Mouse (Mus musculus) left cerebral cortex, adult 2 months (tissue): ENCODE measurements around the gene Qrfp. TPM values are rescaled to one million over a fixed set of nuclear protein-coding genes. Genes with fewer than 3 reads are reported as not detected.

Experiments used
- DNase-seq, 2 experiments: peaks; one replicate each; pipeline ENCODE4 v3.0.0; 2021 to 2022; ENCODE audit warnings: low spot score in 2 of 2, mixed read lengths in 1 of 2; ENCODE audit errors: extremely low spot score in 1 of 2
- H3K27ac ChIP-seq: fragments of 200-600 bp; 2 replicates; pipeline ENCODE4 v1.8.1; 2022
- H3K4me3 ChIP-seq: fragments of 200-600 bp; 2 replicates; pipeline ENCODE4 v1.8.1; 2022
- CTCF ChIP-seq: fragments of 200-600 bp; IDR thresholded peaks from 2 replicates; pipeline ENCODE4 v1.8.1; 2022; ENCODE audit warnings: antibody characterized with exemption, mild to moderate bottlenecking, moderate library complexity
- intact Hi-C: fragments of 180-260 bp; cut with DNase I; formaldehyde crosslinking; loops from one replicate; pipeline ENCODE4 v1.15.1; 2025
- total RNA-seq, 2 experiments: library from RNA; stranded (reverse); gene quantifications; 2 replicates each; pipeline ENCODE4 v1.2.3; 2021

The Qrfp gene
- total RNA-seq, 2 experiments from 2014 or later: not detected

DNA sequence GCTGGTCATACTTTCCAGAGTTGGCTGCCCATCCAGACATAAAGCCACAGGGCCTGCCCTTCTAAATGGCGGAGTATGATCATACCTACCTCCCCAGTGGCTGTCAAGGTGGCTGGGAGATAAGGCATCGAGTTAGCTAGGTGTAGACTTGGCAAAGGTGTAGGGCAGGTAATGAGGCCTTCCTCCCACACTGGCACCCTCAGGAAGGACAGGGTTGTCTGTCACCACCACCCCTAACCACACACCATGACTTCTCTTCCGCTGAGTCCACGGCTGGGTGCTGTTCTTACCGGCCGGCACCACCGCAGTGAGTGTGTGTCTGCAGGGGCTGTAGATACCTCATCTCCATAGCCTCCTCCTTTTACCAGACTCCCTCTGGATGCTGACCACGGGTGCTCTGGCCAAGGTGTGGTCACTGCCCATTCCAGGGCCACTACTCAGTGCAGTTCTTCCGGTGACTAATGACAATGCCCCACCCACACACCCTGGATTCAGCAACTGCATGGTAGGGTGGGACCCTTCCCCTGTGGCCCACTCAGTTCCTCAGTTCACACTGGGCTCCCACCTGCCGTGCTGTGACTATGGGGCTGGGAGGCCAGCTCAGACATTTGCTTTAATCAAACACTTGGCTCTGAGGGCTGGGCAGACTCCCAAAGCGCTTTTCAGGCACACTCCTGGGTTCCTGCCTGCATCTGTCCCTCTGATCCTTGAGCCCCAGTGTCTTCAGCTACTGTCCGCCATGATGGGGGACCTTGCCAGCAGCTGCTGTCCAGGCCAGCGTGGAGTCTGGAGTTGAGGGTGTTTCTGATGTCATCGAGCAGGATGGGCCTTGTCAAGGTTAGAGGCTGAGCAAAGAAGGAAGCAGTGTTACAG, 942 bp upstream of the Qrfp start:
- no peak for TF ChIP-seq CTCF
- Histone ChIP-seq H3K4me3 (no peak overlapping the region), H3K27ac (no peak overlapping the region)
- intact Hi-C loops: no loop called here
- no peak for DNase-seq

DNA sequence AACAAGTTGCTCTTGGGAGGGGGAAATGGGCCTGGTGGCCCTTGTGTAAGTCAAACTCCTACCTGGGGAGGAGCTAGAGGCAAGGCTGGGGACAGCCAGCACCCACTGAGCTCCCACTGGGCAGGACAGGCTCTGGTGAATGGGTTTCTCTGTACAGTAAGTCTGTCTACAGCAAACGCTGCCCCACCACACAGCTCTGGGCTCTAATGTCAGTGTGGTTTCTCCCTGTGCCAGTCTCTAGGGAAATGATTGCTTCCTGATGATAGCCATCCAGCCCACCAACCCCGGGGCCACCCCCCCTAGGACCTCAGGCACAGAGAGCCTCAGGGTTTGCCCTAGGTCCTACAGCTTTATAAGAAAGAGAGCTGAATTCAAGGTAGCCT, 1.0 kb downstream of the Qrfp start:
- no peak overlapping the region for H3K27ac ChIP-seq
- no peak overlapping the region for H3K4me3 ChIP-seq
- no peak for TF ChIP-seq CTCF

DNA sequence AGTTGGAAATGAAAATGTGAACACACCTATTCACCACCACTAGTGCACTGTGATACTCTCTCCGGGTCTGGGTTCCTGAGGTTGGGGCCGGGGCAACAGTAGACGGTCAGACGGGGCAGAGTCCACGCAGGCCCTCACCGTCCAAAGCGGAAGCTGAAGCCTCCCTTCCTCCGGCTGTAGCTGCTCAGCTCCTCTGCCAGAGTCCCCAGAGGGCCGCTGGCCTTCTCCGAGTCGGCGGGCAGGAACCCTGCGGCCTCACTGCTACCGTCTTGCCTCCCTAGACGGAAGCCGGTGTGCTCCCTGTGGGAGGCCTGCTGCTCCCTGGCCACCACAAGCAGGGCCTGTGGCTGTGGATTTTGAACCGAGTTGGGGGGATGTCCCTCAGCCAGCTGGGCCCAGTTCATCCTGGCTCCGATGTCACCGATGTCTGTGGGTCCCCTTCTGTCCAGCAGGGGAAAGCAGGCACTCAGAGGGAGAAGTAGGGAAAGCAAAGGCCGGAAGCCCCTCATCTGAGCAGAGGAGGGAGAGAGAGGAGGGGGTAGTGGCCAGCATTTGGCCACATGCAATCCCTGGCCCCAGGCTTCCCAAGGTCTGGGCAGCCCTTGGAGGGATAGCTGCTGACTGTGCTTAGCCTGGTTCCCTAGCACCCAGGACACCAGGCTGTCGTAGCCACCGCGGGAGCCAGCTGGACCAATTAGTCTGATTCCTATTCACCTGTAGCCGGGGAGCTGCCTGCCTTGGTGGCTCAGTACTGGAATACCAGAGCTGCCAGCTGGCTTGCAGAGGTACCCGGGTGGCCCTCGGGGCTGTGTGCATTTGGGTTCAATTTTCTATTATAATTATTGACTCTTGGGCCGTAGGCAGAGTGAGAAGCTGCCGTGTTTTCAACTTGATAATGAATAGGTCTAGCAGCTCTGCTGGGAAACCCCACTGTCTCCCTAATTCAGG, 1.7 kb downstream of the Qrfp start:
- intact Hi-C loops: no loop called here
- no peak for TF ChIP-seq CTCF
- no peak overlapping the region for H3K27ac ChIP-seq

More for the DNA sequence above, 1.0 kb downstream of the Qrfp start:
- intact Hi-C loops: no loop called here
- no peak for DNase-seq

DNA sequence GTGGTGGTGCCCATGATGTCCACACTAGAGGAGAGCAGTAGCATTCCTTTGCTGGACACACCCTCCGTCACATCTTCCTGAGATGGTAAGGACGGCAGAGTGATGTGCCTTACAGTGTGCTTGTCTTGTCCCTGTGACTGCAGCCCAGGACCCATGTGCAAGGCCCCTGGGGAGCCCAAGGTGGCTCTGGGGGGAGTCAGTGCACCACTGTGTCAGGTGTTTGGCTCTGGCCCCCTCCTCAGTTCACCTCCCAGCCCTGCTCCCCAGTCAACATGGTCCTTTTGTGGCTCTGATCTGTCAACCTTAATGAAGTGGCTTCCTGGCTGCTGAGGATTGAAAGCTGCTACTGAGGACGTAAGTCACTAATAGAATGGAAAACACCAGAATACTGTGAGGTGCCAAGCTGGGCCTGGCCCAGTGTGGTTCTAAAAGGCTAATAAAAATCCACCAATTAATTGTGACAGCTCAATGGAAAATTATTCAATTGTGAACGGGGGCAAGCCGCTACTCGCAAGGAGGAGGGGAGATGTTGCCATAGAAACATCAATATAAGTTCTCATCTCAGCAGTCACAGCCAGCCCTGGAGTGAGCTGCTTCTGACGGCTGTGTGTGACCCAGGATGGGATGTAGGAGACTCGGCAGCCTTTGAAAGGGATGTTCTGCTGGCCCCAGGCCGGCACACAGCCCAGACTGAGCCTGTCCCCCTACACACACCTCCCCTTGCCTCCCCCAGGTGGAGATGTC, 3.6 kb downstream of the Qrfp start:
- DNase-seq: no peak
- TF ChIP-seq CTCF: no peak
- Histone ChIP-seq H3K4me3 (no peak overlapping the region), H3K27ac (no peak overlapping the region)
- intact Hi-C loops: no loop called here

More for the DNA sequence above, 1.7 kb downstream of the Qrfp start:
- DNase-seq: no peak
- no peak overlapping the region for H3K4me3 ChIP-seq

DNA sequence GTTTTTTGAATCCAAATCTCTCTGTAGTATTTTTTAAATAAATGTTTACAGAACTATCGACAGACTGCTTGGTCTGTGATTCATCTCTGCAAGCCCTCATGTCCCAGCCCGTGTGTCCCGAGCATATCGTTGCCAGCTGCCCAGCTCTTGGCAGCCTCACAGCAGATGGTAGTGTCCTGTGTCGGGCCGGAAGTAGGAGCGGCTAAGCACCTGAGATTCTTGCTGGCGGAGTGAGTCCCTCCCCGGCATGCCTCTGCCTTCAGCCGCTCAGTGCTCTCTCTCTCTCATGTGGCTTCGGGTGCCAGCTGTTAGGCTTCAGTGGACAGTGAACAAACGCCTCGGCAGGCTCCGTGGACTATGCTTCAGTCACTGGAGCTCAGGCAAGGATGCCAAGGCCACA, 6.9 kb downstream of the Qrfp start:
- no peak for TF ChIP-seq CTCF
- DNase-seq: no peak
- no peak overlapping the region for H3K27ac ChIP-seq
- H3K4me3 ChIP-seq: no peak overlapping the region
- intact Hi-C loops: no loop called here

DNA sequence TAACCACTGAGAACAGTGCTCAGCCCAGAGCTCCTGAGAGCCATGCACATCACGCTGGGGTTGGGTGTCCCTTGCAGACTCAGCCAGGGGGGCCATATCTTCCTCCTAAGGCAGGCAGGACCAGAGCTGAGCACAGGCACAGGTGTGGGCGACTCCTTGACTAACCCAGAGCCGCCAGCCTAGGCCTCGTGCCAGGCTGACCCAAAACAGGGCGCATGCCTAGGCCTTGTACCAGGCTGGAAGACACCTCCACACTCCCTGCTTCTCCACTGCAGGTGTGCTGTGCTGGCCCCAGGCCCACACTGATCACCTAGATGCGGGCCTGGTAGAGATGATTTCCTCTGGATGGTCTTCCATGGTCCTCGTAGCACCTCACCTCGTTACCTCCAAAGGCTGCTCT, 7.6 kb downstream of the Qrfp start:
- Histone ChIP-seq H3K4me3 (no peak overlapping the region), H3K27ac (no peak overlapping the region)
- DNase-seq: no peak
- TF ChIP-seq CTCF: no peak
- intact Hi-C loops: no loop called here

DNA sequence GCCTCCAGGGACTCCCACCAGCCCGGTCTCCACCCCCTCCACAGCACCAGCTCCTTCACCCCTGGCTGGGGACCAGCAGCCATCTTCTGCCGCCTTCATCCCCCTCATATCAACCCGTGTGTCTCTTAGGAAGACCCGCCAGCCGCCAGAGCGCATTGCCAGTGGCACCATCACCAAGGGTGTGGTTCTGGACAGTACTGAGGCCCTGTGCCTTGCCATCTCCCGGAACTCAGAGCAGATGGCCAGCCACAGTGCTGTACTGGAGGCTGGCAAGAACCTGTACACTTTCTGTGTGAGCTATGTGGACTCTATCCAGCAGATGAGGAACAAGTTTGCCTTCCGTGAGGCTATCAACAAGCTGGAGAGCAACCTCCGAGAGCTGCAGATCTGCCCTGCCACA, 9.0 kb downstream of the Qrfp start:
- TF ChIP-seq CTCF: no peak
- intact Hi-C loops: no loop called here
- Histone ChIP-seq H3K4me3 (no peak overlapping the region), H3K27ac (no peak overlapping the region)
- no peak for DNase-seq

DNA sequence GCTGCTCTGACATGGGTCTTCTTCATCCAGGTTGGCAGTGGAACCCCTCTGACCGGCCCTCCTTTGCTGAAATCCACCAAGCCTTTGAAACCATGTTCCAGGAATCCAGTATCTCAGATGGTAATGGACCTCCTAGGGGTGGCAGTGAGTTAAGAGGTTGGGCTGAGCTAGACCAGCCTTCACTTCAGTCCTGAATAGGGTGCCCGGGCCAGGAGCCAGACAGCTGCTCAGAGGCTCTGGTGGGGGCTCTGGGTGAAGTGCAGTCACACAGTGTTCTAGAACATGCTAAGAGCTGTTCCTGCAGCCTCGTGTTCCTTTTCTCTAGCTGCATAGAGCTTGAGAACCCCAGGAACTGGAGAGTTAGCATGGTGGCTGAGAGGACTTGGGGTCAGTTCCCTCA, 13.4 kb downstream of the Qrfp start:
- no peak overlapping the region for H3K4me3 ChIP-seq
- DNase-seq: no peak
- intact Hi-C loops: no loop called here
- TF ChIP-seq CTCF: no peak
- H3K27ac ChIP-seq: no peak overlapping the region

DNA sequence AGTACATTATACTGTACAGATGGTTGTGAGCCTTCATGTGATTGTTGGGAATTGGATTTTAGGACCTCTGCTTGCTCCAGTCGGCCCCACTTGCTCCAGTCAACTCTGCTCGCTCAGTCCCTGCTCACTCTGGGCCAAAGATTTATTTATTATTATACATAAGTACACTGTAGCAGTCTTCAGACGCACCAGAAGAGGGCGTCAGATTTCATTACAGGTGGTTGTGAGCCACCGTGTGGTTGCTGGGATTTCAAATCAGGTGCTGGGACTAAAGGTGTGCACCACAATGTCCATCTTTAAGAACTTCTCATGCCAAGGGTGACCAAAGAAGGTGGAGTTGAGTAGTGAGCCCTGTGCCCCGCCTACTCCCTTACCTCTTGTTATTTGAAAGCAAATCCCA, 17.8 kb downstream of the Qrfp start:
- no peak overlapping the region for H3K4me3 ChIP-seq
- no peak overlapping the region for H3K27ac ChIP-seq
- TF ChIP-seq CTCF: peak; percentile 35
- intact Hi-C loops: no loop called here
- no peak for DNase-seq

DNA sequence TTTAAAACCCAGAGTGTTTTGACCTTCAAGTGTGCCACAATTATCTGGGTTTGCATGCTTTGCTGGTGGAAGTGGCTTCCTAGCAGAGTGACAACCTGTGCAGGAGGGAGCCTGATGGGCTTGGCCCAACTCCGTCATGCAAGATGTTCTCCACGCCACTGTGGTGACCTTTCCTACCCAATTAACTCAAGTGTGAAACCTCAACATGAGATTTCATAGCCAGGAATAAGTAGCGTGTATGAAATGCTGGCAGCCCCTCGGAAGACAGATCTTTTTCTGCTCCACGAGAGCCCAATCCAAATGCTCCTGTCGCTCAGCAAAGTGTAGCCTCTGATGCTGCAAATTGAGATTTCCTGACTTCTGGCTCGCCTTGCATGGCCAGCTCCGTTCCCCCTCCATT, 19.1 kb downstream of the Qrfp start:
- intact Hi-C loops: no loop called here
- no peak for TF ChIP-seq CTCF
- H3K27ac ChIP-seq: no peak overlapping the region
- no peak for DNase-seq
- no peak overlapping the region for H3K4me3 ChIP-seq

DNA sequence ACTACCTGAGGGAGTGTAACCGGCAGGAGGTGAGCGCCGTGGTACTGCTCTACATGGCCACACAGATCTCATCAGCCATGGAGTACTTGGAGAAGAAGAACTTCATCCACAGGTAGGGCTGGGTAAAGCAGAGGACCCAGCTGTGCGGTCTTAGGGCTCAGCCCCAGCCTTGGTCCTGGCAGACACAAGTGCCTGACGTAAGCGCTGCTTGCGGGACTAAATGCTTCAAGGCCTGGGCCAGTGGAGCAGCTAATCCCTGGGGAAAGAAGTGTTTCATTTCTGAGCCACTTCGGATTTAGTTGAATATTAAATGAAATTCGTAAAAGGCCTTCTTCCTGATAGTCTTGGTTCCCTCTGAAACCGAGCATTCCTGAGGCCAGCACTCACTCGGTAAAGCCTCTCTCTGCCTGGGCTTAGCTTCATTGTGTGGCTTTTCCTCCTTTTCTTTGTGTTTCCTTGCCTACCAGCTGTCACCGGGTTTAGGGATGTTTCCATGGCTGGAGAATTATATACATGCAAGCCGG, 19.6 kb downstream of the Qrfp start:
- no peak for TF ChIP-seq CTCF
- intact Hi-C loops: no loop called here
- DNase-seq: no peak
- H3K27ac ChIP-seq: no peak overlapping the region
- H3K4me3 ChIP-seq: no peak overlapping the region

DNA sequence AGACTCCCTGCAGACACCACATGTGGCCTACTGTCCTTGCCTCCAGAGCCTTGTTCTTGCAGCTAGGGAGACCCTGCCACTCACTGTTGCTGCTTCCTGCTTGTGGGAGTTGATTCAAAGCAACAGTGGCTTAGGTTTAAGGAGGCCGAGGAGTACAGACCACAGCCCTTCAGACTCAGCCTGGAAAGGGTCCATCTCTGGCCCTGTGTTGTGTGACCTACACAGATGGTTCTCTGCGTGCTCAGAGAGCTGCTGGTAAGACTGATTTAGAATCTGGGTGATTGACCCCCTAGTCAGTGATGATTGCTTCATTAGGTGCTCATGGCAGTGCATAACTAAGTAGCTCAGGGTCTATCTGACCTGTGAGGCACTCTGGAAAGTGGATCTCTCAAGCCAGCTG, 21.2 kb downstream of the Qrfp start:
- intact Hi-C loops: loop anchor here (5.0 kb wide), 1 partner anchor 307 kb away; no protein-coding TSS in a partner anchor
- no peak overlapping the region for H3K27ac ChIP-seq
- DNase-seq: no peak
- no peak for TF ChIP-seq CTCF
- no peak overlapping the region for H3K4me3 ChIP-seq
